Mouse (Mus musculus): ENCODE data around the gene Spata16.

The Spata16 gene

DNA sequence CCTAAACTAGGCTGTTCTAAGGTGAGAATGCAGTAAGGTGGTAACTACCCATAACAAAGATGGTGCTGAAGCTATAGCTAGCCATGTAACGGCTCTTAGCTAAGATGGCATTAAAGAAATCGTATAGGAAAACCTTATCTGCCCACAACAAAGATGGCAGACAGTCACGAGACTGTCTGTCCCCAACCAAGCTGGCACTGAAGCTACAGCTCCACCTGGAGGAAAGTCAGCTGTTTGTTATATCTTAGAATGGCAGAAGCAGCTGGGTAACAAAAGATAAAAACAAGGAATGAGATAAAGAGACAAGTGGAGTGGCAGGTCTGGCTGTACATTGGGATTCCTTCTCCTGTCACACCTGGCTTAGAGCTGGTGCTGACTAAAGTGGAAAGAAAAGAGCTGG, 333.1 kb downstream of the Spata16 start:
- in situ Hi-C loops (cut with MboI, MseI), result no loop called here

DNA sequence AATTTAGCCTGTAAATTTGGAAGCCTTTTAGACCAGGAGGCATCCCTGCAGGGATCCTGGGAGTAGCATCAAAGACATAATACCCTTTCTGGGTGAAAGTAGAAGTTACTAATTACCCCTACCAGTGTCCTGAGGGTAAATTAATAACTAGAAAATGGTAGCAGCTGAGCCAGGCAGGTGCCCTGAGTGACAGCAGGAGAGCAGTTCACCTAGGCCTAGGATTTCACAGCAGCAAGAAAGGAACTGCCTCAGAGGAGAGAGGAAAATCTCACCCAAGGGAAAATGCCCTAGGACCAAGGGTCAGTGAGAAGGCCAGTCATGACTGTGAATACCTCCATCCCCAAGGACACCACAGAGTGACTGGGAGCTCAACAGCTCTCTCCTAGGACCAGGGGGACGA, 333.9 kb downstream of the Spata16 start:
- in situ Hi-C loops (cut with MboI, MseI), result no loop called here

DNA sequence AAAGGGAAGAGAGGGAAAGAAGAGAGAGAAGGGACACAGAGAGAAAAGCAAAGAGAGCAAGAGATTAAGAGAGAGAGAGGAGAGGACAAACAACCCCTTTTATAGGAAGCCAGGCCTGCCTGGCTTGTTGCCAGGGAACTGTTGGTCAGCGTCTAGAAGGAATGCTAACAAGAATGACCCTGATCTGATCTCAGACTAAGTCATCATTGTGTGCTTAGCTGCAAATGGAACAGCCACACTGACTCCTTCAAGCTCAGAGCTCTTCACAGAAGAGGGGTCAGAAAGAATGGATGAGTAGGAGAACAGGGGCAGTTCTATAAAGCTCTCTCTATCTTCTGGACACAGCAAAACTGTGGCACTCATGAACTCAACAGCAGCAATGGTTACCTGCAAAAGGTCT, 334.7 kb downstream of the Spata16 start:
- in situ Hi-C loops (cut with MboI, MseI), result no loop called here

DNA sequence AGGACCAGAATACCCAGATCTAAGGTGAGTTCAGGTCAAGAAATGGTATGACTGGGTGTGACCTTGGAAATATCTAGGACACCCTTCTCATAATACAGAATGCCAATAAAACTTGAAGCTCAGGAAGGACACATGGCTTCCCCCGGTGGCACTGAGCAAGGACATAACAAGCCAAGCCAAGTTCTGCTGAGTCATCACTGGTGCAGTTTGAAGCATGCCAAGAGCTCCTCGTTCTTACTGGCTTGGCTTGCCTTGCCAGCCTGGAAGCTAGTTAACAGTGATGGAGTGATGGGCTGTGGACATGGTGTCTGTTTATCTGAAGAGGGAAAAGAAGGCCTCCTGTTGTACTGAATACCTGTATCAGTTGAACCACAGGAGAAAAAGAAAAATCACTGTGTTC, 342.2 kb downstream of the Spata16 start:
- in situ Hi-C loops (cut with MboI, MseI), result no loop called here

DNA sequence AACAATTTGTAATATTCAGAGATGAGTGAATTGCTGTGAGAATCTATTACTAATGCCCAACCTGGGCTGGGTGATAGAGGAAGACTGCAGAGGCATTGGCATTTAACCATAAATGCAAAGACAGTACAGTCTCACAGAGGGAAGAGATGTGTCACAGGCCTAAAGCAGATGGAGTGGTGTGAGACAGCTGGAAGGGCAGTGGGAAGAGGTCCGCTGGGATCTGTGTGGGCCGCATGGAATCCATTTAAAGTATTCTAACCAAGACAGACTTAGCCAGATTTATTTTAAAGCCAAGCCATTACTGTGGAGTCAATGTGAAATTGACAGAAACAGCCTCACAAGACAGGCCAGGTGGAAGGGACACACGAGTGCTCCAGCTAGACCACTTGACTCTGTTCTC, 343.0 kb downstream of the Spata16 start:
- in situ Hi-C loops (cut with MboI, MseI), result no loop called here

DNA sequence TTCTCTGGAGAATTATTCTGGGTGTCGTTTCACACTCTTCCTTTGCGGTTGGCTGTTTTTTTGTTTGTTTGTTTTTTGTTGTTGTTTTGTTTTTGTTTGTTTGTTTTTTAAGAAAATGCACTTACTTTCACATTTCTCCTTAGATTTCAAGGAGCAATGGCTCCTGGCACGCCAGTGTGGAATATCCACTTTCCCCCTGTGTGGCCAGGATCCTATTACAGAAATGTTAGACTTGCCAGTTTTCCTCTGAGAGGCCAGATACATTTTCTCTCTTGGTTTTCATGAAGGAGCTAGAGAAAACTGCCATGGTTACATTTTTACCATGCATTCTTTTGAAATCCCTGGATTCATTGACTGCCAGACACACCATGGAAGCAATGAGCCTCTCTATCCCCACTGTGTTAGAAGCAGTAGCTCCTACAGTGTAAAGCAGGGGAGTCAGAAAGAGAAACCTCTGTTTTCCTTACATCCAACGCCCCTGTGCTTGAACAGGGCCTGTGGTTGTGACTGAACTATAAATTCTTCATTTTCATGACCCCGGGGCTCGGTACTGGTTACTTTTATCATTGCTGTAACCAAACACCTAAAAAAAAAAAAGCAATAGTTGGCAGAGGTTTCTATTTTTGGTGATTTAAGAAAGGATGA, 344.7 kb downstream of the Spata16 start:
- in situ Hi-C loops (cut with MboI, MseI), result no loop called here

DNA sequence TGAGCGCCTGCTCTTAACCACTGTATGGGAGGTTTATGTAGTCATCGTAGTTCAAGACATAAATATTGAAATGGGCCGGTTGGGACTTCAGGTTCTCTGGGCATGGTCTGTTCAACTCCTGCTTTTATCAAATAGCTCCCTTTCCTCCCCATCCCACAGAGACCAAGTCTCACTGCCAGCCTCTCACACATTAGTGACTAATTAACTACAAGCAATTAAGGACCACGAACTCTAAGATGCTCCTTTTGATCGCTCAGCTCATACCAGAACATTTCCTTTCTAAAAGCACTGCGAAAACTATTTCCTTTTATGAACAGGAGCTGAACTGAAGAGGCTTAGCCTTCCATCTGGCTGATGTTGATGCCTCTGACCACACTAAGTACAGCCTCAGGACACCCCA, 346.3 kb downstream of the Spata16 start:
- in situ Hi-C loops (cut with MboI, MseI), result no loop called here

DNA sequence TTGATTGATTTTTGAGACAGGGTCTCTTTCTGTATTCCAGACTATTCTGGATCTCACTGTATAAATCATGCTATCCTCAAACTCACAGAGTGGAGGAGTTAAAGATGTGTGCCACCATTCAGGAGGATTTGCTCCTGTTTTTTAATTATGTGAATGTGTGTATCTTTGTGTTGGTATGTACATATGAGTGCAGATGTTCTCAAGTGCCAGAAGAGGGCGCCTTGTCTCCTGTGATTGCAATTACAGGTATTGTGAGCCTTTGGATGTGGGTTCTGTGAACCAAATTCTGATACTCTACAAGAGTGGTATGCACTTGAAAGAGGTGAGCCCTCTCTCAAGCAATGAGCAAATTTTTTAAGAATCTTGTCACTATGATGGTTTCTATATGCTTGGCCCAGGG, 369.4 kb downstream of the Spata16 start:
- in situ Hi-C loops (cut with MboI, MseI), result no loop called here

DNA sequence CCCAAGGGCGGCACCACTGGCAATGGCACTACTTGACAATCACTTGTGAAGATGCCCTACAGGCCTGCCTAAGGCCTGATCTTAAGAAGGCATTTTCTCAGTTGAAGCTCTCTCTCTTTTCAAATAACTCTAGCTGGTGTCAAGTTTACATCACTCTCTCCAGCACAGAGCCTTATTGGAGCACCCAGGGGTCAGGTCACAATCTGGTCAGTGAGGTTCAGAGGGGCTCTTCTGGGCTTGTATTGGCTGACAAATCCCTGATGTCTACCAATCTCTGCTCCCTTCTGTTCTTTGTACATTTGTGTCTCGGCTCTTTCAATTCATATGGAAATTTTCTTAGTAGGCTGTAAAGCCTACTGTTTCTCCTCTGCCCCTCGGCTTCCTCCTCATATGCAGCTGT, 390.5 kb downstream of the Spata16 start:
- in situ Hi-C loops (cut with MboI, MseI), result no loop called here

DNA sequence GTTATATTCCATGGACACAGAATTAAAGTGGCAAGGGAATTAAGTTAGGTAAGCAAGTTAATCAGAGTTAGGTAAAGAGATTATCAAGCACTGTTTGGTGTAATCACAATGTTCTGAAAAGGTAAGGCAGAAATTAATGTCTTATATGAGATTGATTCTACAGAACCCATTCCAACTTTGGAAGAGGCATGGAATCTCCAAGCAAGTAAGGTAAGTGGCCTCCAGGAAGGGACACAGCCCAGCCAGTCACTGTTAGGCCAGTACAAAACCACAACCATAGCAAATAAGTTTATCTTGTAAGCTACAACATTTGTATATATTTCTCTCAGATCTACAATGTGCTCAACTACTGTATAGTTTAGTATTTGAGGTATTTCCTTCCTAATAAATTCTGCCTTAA, 391.1 kb downstream of the Spata16 start:
- in situ Hi-C loops (cut with MboI, MseI), result no loop called here

DNA sequence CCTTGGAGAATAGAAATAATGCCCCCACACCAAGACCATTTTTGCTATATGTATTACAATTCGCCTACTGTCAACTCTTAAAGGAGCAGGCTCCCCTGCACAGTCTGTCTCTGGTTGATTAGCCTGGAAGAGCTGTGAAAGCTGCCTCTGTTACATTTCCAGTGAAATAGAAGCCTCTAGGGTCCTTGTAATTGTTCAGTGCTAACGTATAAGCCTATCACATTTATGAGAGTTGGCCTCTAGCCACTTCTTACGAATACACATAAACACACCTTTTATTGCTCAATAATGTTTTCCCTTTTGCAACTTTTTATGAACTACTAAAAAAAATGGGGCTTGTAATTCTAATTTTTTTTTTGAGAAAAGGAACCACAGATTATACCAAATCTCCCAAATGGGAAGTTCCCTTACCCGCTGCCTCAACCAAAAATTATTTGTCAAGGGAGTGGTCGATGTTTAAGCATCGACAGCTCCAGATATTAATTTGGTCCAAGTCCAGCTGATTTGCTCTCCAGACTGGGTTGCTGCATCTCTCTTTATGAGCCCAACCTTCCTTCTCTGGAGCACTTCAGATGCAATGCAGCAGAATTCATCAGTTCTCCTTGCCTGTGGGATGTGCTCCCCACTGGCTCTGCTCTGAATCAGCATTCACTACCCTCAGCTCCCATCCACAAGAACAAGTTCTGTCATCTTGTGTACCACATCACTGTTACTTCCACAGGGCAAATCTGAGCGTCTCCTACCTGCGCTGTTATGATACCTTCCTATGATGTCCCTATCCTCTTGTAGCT, 392.8 kb downstream of the Spata16 start:
- in situ Hi-C loops (cut with MboI, MseI), result no loop called here
